Mouse (Mus musculus) C3H10T1/2 (cell line): ENCODE results near the gene Cnpy2. TPM values are rescaled to one million over a fixed set of nuclear protein-coding genes. Genes with fewer than 3 reads are reported as not detected.

Experiments
- polyA plus RNA-seq, 2 experiments: library from polyadenylated mRNA; unstranded; fragments of >200 nt; fragmentation: generic; extraction: Trizol; gene quantifications; one replicate each; pipeline ENCODE4 v1.2.1; 2012; ENCODE audit warnings: missing spikeins in 2 of 2

Gene Cnpy2
- polyA plus RNA-seq, result 100 to 1,000 TPM in 1 of 2 experiments, 10 to 100 TPM in 1; 94.1 to 341 TPM

DNA sequence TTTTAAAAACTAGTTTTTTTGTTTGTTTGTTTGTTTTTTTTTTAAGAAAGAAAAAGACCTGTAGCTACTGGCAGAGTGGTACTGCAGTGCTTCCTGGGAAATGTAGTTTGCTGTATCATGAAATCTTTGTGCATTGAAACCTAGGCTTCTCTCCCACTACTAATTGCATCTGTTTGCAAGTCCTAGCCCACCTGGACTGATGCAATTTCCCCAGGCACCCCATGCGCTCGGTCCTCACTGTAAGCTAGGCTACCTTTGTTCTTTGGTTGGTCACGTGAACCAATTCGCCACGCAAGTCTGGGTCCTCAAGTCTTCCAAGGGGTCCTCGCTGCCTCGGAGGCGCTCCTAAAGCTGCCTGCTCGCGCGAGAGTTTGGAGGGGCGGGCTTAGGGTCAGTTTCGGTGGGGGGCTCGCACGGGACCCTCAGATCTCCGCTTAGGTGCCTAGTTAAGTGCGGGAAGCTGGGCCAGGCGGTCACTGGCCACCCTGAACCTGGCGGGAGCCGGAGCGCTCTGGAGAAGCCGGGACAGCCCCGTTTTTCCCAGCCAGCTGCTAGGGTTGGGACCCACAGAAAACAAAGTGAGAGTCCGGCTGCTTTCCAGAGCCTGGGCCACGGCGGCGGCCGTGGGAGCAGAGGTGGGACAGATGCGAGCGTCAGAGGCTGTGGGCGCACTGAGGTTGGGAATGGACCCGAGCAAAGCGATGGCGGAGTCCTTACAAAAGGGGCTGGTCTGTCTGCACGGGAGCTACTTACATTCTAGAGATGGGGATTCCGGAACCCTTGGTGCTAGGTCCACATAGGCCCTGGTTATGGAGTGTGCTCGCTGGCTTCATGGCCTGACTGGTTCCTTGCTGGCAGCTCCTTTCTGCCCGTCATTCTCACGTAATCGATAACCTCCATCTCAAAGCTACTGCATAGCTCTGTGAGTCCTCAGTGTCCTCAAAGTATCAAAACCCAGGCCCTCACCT, at the start of gene Cnpy2:
TSS of gene Cnpy2 (plus strand) at position 319 of the 968 bp plus-strand sequence.

DNA sequence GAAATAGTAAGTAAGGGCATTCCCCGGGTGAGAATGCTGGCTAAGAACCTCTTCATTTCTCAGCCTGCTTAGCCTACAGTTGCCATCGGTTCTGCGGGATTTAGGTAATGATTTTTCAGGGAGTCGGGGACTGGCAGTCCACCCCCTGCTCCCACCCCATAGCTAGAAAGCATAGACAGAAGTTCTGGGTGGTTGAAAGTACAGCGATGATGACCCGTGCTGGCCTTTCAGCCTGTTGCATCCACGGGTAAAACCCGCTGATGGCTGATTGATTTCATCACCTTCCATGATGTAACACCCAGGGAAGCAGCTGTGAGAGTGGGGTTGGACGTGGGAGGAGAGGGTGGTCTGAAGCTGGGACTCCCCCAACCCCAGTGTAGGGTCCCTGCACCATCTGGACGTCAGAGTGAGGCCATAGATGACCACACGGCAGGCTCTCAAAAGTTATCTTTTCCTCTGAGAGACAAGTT, 23.5 kb upstream of the Cnpy2 start, which contains the start of gene Il23a:
TSS of gene Il23a (minus strand) at position 51 of the 470 bp plus-strand sequence.

DNA sequence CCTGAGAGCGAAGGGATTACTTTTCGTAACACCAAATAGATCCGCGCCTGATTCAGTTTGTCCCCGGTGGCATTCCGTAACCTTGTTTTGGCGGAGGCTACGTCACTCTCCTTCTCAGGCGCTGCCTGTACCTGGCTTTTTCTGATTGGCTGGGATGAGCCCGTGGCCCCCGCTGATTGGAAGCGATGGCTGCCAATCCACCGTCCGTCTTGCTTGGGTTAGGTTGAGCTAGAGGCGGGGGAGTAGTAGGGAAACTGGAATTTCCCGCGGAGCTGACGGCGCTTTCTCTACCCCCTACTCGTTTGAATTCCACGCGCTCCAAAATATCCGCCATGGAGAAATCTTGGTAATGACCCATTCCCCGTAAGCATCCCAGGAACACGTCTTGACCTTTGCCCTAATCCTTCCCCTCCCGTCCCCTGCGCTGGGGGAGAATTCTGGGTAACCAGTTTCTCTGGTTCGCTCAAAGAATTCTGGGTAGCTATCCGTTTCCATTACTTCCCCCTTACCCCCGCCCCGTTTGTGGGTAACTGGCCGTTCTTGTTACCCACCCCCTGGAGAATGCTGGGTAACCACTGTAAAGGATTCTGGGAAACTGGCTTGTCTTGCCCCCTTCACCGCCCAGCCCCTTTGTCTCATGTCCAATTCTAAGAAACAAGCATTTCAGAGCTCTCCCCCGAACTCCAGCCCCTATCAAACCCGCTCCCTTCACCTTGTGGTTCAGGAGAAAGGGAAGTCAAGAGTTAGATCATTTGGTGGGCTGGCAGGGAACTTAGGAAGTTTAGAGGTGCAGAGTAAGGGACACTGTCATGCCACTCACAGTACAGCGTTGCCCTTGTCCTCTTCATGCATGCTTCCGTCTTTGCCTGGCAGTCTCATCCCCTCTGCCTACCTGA, 18.9 kb upstream of the Cnpy2 start, which contains the start of gene Pan2:
TSS of gene Pan2 (plus strand) at position 210 of the 896 bp plus-strand sequence.

DNA sequence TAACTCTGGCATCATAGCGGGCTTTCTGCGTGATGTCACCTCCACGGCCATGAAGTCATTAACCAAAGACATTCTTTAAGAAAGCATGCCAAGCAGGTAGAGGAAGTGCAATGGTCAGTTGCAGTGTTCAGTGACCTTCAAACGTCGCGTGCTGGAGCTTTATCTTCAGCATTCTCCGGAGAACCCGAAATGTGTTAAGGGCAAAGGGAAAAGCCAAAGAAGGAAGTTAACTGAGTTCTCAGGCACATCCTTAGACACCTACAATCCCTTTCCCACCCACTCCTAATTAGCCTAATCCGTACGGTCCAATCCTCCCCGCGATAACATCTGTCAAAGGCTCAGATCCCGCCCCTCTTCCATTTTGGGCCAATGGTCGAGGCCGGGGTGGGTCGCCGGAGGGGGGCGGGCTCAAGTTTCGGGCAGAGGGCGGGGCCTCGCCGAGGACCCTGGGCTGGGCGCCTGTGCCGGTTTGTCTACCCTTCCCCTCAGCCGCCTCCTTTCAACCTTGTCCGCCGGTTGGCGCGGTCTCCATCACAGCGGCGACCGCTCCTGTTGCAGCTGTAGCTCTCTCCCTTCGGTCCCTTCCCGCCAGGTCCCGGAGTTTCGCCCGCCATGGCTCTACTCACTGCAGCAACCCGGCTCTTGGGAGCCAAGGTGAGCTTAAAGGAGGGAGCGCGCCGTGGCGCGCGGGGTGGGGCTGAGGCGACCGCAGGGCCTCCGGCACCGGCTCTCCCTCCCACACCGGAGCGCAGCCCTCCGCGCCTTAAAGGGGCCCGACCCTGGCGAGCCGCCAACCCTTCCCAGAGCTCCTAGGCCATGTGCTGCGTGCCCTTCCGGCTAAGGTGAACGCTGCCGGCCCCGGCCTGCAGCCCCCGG, 15.3 kb downstream of the Cnpy2 start, which contains the start of gene Cs:
TSS of gene Cs (plus strand) at position 429 of the 876 bp plus-strand sequence.

DNA sequence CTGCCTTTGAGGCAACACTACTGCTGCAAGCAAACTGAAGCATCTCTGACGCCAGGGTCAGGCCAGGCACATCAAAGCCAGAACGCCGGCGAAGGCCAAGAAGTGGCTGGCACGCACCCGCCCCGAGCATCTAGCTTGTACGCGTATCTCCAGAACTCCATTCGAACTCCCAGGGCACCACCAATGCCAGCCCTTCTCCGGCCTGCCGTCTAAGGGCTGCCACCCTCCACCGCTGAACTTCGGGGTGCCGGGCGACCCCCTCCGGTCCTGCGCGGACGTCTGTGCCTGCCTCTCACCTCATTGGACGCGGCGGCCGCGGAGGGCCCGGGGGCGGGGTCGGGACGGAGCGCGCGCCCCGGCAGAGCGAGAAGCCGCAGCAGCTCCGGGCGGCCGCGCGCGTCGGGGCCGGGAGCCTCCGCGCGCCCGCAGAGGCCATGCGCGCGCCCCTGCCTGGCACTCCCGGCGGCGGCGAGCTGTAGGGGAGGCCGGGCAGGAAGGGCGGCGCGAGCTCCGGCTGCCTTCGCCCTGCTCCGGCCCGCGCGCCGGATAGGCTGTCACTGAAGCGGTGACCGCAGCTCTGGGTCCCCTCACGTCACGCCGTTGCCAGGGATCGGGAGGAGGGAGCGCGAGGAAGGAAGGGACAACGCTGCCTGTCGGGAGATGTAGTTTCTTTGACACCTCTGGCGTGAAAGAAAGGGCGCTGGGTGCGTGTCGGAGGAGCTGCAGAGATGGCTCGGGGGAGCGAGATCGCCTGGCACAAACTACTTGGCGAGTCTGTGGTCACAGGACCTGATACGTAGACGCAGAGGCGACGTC, 46.4 kb downstream of the Cnpy2 start, which contains the start of gene Coq10a:
TSS of gene Coq10a (minus strand) at position 596 of the 816 bp plus-strand sequence.

DNA sequence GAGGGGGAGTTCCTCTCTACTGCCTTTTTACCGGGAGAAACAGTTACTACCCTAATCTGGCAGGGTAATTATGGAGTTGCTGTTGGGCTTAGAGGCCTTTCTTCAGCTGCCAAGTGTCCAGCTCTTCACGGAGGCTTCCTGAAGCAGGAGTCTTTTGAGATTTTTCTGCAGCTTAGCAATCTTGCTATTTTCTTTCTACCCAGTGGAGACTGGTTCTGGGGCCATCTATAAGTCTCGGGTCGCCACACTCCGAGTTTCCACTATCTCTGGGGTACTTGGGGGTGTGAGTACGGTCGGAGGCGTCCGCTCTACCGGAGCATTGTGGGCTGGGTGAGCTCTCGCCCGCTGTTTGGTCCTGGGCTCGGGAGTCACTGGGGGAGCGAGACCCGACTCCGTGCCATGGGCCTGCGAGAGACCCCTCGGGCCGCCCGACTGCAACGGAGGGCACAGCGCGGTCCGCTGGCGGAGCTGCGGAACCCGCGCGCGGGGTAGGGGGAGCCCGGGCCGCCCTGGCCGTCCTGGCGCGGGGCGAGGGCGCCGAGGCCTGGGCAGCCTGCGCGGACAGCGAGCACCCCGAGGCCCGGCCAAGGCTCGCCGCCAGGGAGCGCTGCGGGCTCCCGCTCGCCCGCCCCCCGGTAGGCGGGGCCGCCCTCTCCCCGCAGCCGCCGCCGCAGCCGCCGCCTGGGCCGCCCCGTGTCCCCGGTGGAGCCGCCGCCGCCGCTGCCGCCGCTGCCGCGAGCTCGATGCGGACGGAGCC, 54.4 kb downstream of the Cnpy2 start, which contains the start of gene Ankrd52:
TSS of gene Ankrd52 (plus strand) at position 661 of the 757 bp plus-strand sequence.

Other genes with a start within 250 kb of the Cnpy2 start
- gene Atp5b, start 239.2 kb upstream of the Cnpy2 start, polyA plus RNA-seq, result 1,000 to 10,000 TPM; 2,355 to 2,584 TPM
- 1 to 10 TPM in 1 of 2 experiments, under 1 TPM in 1; 0.94 to 8.9 TPM for gene Baz2a, start 230.9 kb upstream of the Cnpy2 start, polyA plus RNA-seq
- gene Rbms2, start 142.2 kb upstream of the Cnpy2 start, polyA plus RNA-seq, result 100 to 1,000 TPM in 1 of 2 experiments, 10 to 100 TPM in 1; 52.3 to 119 TPM
- gene Gls2, start 128.0 kb upstream of the Cnpy2 start, polyA plus RNA-seq, result 1 to 10 TPM; 3.1 to 3.2 TPM
- gene Spryd4, start 110.7 kb upstream of the Cnpy2 start, polyA plus RNA-seq, result 10 to 100 TPM in 1 of 2 experiments, 1 to 10 TPM in 1; 6.2 to 11.1 TPM
- gene Mip, start 96.6 kb upstream of the Cnpy2 start, polyA plus RNA-seq, result not detected
- 10 to 100 TPM in 1 of 2 experiments, 1 to 10 TPM in 1; 7.9 to 10.5 TPM for gene Timeless, start 90.4 kb upstream of the Cnpy2 start, polyA plus RNA-seq
- gene Apon, start 68.4 kb upstream of the Cnpy2 start, polyA plus RNA-seq, result under 1 TPM; 0.15 to 0.21 TPM
- not detected for gene Apof, start 53.8 kb upstream of the Cnpy2 start, polyA plus RNA-seq
- gene Stat2, start 51.9 kb upstream of the Cnpy2 start, polyA plus RNA-seq, result 10 to 100 TPM in 1 of 2 experiments, 1 to 10 TPM in 1; 1.4 to 16.2 TPM
- gene Il23a, start 23.7 kb upstream of the Cnpy2 start, polyA plus RNA-seq, result not detected
- 10 to 100 TPM in 1 of 2 experiments, 1 to 10 TPM in 1; 1.8 to 14.3 TPM for gene Pan2, start 19.1 kb upstream of the Cnpy2 start, polyA plus RNA-seq
- 100 to 1,000 TPM; 126 to 134 TPM for gene Cs, start 15.3 kb downstream of the Cnpy2 start, polyA plus RNA-seq
- gene Coq10a, start 46.5 kb downstream of the Cnpy2 start, polyA plus RNA-seq, result 10 to 100 TPM; 14.3 to 38.1 TPM
- 10 to 100 TPM in 1 of 2 experiments, 1 to 10 TPM in 1; 3.8 to 14.4 TPM for gene Ankrd52, start 54.7 kb downstream of the Cnpy2 start, polyA plus RNA-seq
- under 1 TPM in 1 of 2 experiments, not detected in 1; 0.08 TPM for gene Slc39a5, start 78.8 kb downstream of the Cnpy2 start, polyA plus RNA-seq
- gene Nabp2, start 89.0 kb downstream of the Cnpy2 start, polyA plus RNA-seq, result 100 to 1,000 TPM; 126 to 174 TPM
- 10 to 100 TPM; 15.9 to 29.8 TPM for gene Rnf41, start 89.2 kb downstream of the Cnpy2 start, polyA plus RNA-seq
- gene Smarcc2, start 136.8 kb downstream of the Cnpy2 start, polyA plus RNA-seq, result 100 to 1,000 TPM in 1 of 2 experiments, 10 to 100 TPM in 1; 20.1 to 111 TPM
- 1,000 to 10,000 TPM; 2,019 to 2,698 TPM for gene Myl6, start 171.7 kb downstream of the Cnpy2 start, polyA plus RNA-seq
- 10 to 100 TPM in 1 of 2 experiments, 1 to 10 TPM in 1; 8.1 to 11.2 TPM for gene Myl6b, start 176.2 kb downstream of the Cnpy2 start, polyA plus RNA-seq
- 10 to 100 TPM; 15.5 to 43.1 TPM for gene Esyt1, start 203.4 kb downstream of the Cnpy2 start, polyA plus RNA-seq
- 10 to 100 TPM in 1 of 2 experiments, 1 to 10 TPM in 1; 8.7 to 13.7 TPM for gene Zc3h10, start 225.3 kb downstream of the Cnpy2 start, polyA plus RNA-seq
- over 10,000 TPM; 19,565 to 33,335 TPM for gene Rpl41, start 226.8 kb downstream of the Cnpy2 start, polyA plus RNA-seq
- 100 to 1,000 TPM in 1 of 2 experiments, 10 to 100 TPM in 1; 89.5 to 139 TPM for gene Pa2g4, start 243.5 kb downstream of the Cnpy2 start, polyA plus RNA-seq